Comparison of ENCODE assay signal across 28 mouse cellular contexts in the genomic region with DNA sequence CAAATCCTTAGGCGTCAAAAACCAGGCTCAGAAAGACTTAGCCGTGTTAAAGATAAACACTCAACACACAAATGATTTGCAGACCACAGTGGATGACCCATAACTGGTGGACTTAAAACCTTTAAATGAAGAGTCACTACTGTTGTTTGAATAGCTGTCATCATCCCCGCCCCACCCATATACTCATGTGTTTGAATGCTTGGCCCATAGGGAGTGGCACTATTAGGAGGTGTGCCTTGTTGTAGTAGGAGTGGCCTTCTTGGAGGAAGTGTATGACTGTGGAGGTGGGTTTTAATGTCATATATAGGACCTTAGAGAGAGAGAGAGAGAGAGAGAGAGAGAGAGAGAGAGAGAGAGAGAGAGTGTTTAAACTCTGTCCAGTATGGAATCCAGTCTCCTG. TPM values are rescaled to one million over a fixed set of nuclear protein-coding genes. Genes with fewer than 3 reads are reported as not detected.
DNase-seq lines count a peak whose midpoint lies in the region; ATAC-seq and TF ChIP-seq lines count a peak whose summit lies in the region.
"Had no signal": no experiment of that assay in that cellular context is flagged by ENCODE, and none has a peak within 500 bp of the region (broad histone marks: within the 10 kb centered on the region; RNA-seq: fewer than 3 reads in every experiment).

No protein-coding gene starts in this region.

- WGBS in liver, embryonic 11.5 days: 95% methylated on average over 3 of the region's 3 CpGs
- 90% methylated on average over 3 of the region's 3 CpGs for WGBS in liver, postnatal 0 days (ENCODE audit: insufficient replicate concordance)
- 86% methylated on average over 3 of the region's 3 CpGs for WGBS in liver, embryonic 13.5 days (ENCODE audit: insufficient replicate concordance)
- WGBS in liver, embryonic 16.5 days (ENCODE audit: insufficient replicate concordance): 82% methylated on average over 3 of the region's 3 CpGs

- TF ChIP-seq EP300 in liver, postnatal 0 days (IDR thresholded peaks at IDR 0.05; ENCODE audit: low read depth): no peak

- no peak overlapping the region for H3K27ac ChIP-seq in liver, embryonic 11.5 days (ENCODE audit: low read depth, low read length)
- no peak overlapping the region for H3K27ac ChIP-seq in liver, postnatal 0 days (ENCODE audit: low read depth)
- H3K27ac ChIP-seq in liver, embryonic 13.5 days: no peak overlapping the region
- H3K27ac ChIP-seq in liver, embryonic 16.5 days (ENCODE audit: low read length): no peak overlapping the region
- H3K27ac ChIP-seq: embryonic facial prominence, embryonic 12.5 days; embryonic facial prominence, embryonic 15.5 days; forebrain, embryonic 12.5 days; forebrain, embryonic 15.5 days; heart, embryonic 15.5 days; hindbrain, embryonic 14.5 days; hindbrain, postnatal 0 days had no signal

- H3K9ac ChIP-seq in liver, embryonic 11.5 days (ENCODE audit: low read depth, low read length): no peak overlapping the region
- no peak overlapping the region for H3K9ac ChIP-seq in liver, postnatal 0 days (replicated peaks)
- H3K9ac ChIP-seq in liver, embryonic 13.5 days: no peak overlapping the region
- H3K9ac ChIP-seq in liver, embryonic 16.5 days (ENCODE audit: low read depth, low read length): no peak overlapping the region
- H3K9ac ChIP-seq: embryonic facial prominence, embryonic 12.5 days; embryonic facial prominence, embryonic 15.5 days; forebrain, embryonic 12.5 days; forebrain, embryonic 15.5 days; heart, embryonic 12.5 days; heart, embryonic 15.5 days; hindbrain, embryonic 14.5 days had no signal

- no peak overlapping the region for H3K4me3 ChIP-seq in liver, embryonic 11.5 days (ENCODE audit: low read depth, low read length)
- H3K4me3 ChIP-seq in liver, postnatal 0 days (ENCODE audit: low read depth, low read length): no peak overlapping the region
- H3K4me3 ChIP-seq in G1E (ENCODE audit: low read depth, low read length): no peak overlapping the region
- no peak overlapping the region for H3K4me3 ChIP-seq in liver, embryonic 13.5 days (replicated peaks)
- H3K4me3 ChIP-seq in liver, embryonic 16.5 days (ENCODE audit: low read depth, low read length): no peak overlapping the region
- H3K4me3 ChIP-seq: embryonic facial prominence, embryonic 12.5 days; embryonic facial prominence, embryonic 15.5 days; forebrain, embryonic 12.5 days; forebrain, embryonic 15.5 days; heart, embryonic 12.5 days; heart, embryonic 15.5 days had no signal

- peaks cover under 1% of the 10 kb centered on the region; the same call in 1 of the 2 replicates for H3K36me3 ChIP-seq in liver, embryonic 11.5 days (ENCODE audit: control insufficient read depth, insufficient read depth, low read length)
- peaks cover 18% of the 10 kb centered on the region for H3K36me3 ChIP-seq in liver, postnatal 0 days (replicated peaks; ENCODE audit: insufficient read depth, low read length)
- peaks cover 85% of the 10 kb centered on the region for H3K36me3 ChIP-seq in G1E (replicated peaks)
- H3K36me3 ChIP-seq in liver, embryonic 13.5 days: peaks cover 46% of the 10 kb centered on the region
- no peaks in the 10 kb centered on the region; the same call in 1 of the 2 replicates for H3K36me3 ChIP-seq in liver, embryonic 16.5 days (ENCODE audit: control insufficient read depth, insufficient read depth)
- H3K36me3 ChIP-seq: forebrain, embryonic 15.5 days had no signal

- H3K27me3 ChIP-seq in liver, embryonic 11.5 days (replicated peaks; ENCODE audit: control insufficient read depth, insufficient read depth, low read length): no peaks in the 10 kb centered on the region
- H3K27me3 ChIP-seq in liver, postnatal 0 days (ENCODE audit: insufficient read depth, low read length): no peaks in the 10 kb centered on the region
- no peaks in the 10 kb centered on the region for H3K27me3 ChIP-seq in G1E (ENCODE audit: insufficient read depth, low read length)
- no peaks in the 10 kb centered on the region for H3K27me3 ChIP-seq in liver, embryonic 13.5 days
- H3K27me3 ChIP-seq in liver, embryonic 16.5 days (ENCODE audit: control insufficient read depth, insufficient read depth, low read depth, low read length): no peaks in the 10 kb centered on the region
- H3K27me3 ChIP-seq: embryonic facial prominence, embryonic 12.5 days; embryonic facial prominence, embryonic 15.5 days; forebrain, embryonic 12.5 days; forebrain, embryonic 15.5 days; heart, embryonic 12.5 days; heart, embryonic 15.5 days had no signal

- H3K4me2 ChIP-seq in liver, embryonic 11.5 days: no peak overlapping the region
- no peak overlapping the region for H3K4me2 ChIP-seq in liver, postnatal 0 days (ENCODE audit: low read depth, low read length)
- H3K4me2 ChIP-seq in liver, embryonic 13.5 days: no peak overlapping the region
- no peak overlapping the region for H3K4me2 ChIP-seq in liver, embryonic 16.5 days (ENCODE audit: low read depth, low read length)
- H3K4me2 ChIP-seq: embryonic facial prominence, embryonic 12.5 days; embryonic facial prominence, embryonic 15.5 days; forebrain, embryonic 12.5 days; forebrain, embryonic 15.5 days; heart, embryonic 12.5 days; heart, embryonic 15.5 days; hindbrain, embryonic 14.5 days had no signal

- no peak for TF ChIP-seq CTCF in liver, postnatal 0 days (IDR thresholded peaks at IDR 0.05; ENCODE audit: low read depth)
- no peak for TF ChIP-seq CTCF in G1E (IDR thresholded peaks at IDR 0.05; ENCODE audit: low read depth, low read length)

- H3K9me3 ChIP-seq in liver, embryonic 11.5 days (ENCODE audit: control insufficient read depth, low read length): no peaks in the 10 kb centered on the region
- H3K9me3 ChIP-seq in liver, postnatal 0 days (ENCODE audit: low read length): no peaks in the 10 kb centered on the region
- no peaks in the 10 kb centered on the region for H3K9me3 ChIP-seq in G1E (replicated peaks)
- H3K9me3 ChIP-seq in liver, embryonic 13.5 days (replicated peaks): no peaks in the 10 kb centered on the region
- no peaks in the 10 kb centered on the region for H3K9me3 ChIP-seq in liver, embryonic 16.5 days (replicated peaks; ENCODE audit: control insufficient read depth, low read length)
- H3K9me3 ChIP-seq: embryonic facial prominence, embryonic 12.5 days; embryonic facial prominence, embryonic 15.5 days; forebrain, embryonic 12.5 days; forebrain, embryonic 15.5 days; heart, embryonic 12.5 days; heart, embryonic 15.5 days had no signal

- ATAC-seq in liver, embryonic 11.5 days (replicated peaks; ENCODE audit: low FRiP score): peak; percentile 57
- ATAC-seq in liver, postnatal 0 days: no peak
- peak; percentile 22; the same call in 1 of the 2 replicates for ATAC-seq in G1E (ENCODE audit: extremely low read depth, insufficient number of reproducible peaks, low FRiP score, poor library complexity, severe bottlenecking)
- peak; percentile 67 for ATAC-seq in liver, embryonic 13.5 days (ENCODE audit: low read depth)
- peak; percentile 58 for ATAC-seq in liver, embryonic 16.5 days (ENCODE audit: low read depth)
- ATAC-seq: activated CD4-positive, CD25-positive, alpha-beta regulatory T cell, adult 4 months; CD4-positive, CD25-positive, alpha-beta regulatory T cell, adult 4 months; forebrain, embryonic 15.5 days; hindbrain, postnatal 0 days had no signal

- no peak for DNase-seq in liver, embryonic 11.5 days (ENCODE audit: low spot score)
- no peak for DNase-seq in liver, postnatal 0 days
- DNase-seq in G1E (ENCODE audit: low spot score): no peak
- no peak for DNase-seq in liver, embryonic 13.5 days
- no peak for DNase-seq in adrenal gland, postnatal 10 days
- DNase-seq in right cerebral cortex, postnatal 10 days (ENCODE audit: low spot score in 2 of 2): no peak
- DNase-seq in adrenal gland, adult 2 months: no peak
- DNase-seq: adrenal gland, postnatal 14 days; cerebellum, adult 11 months; cerebellum, adult 2 months; cerebellum, adult 9-11 months; cerebellum, postnatal 25 days; gastrocnemius, postnatal 25 days; heart, adult 18-20 months; heart, postnatal 10 days; heart, postnatal 36 days had no signal

- no peaks in the 10 kb centered on the region for H3K4me1 ChIP-seq in liver, embryonic 11.5 days (replicated peaks; ENCODE audit: control insufficient read depth, insufficient read depth, low read length)
- no peaks in the 10 kb centered on the region for H3K4me1 ChIP-seq in liver, postnatal 0 days (ENCODE audit: insufficient read depth)
- peaks cover 5% of the 10 kb centered on the region; the same call in 1 of the 2 replicates for H3K4me1 ChIP-seq in G1E (ENCODE audit: insufficient read depth, low read depth, low read length)
- peaks cover 7% of the 10 kb centered on the region for H3K4me1 ChIP-seq in liver, embryonic 13.5 days (replicated peaks)
- H3K4me1 ChIP-seq in liver, embryonic 16.5 days (ENCODE audit: control insufficient read depth, low read depth, low read length): no peaks in the 10 kb centered on the region
- H3K4me1 ChIP-seq: embryonic facial prominence, embryonic 15.5 days; forebrain, embryonic 12.5 days; heart, embryonic 15.5 days had no signal

RNA-seq across cellular contexts. Expression of a gene that starts 25.6 kb away (rescaled TPM):
- polyA plus RNA-seq in liver, embryonic 11.5 days (2014; fragmentation: Nextera tagmentation; extraction: Ambion mirVana): 22.4 and 29.3 TPM in 2 replicates
- polyA plus RNA-seq in liver, postnatal 0 days (2015; fragmentation: Nextera tagmentation; extraction: Ambion mirVana): 10.2 and 11.8 TPM in 2 replicates
- total RNA-seq in G1E (2014; fragmentation: Nextera tagmentation) (52.9 and 64.9 TPM in 2 replicates), G1E (2017) (30.1 and 55.0 TPM in 2 replicates)
- polyA plus RNA-seq in G1E (2012): 3.6 and 4.4 TPM in 2 replicates
- 14.5 and 21.0 TPM in 2 replicates for polyA plus RNA-seq in liver, embryonic 13.5 days (2015; fragmentation: Nextera tagmentation; extraction: Ambion mirVana)
- 18.7 and 19.0 TPM in 2 replicates for polyA plus RNA-seq in liver, embryonic 16.5 days (2015; fragmentation: Nextera tagmentation; extraction: Ambion mirVana)
- total RNA-seq in adrenal gland, postnatal 10 days (2021): 10 to 100 TPM; 22.7 to 28.3 TPM
- total RNA-seq in adrenal gland, adult 2 months (2021): 10 to 100 TPM; 21.3 to 23.4 TPM
- polyA plus RNA-seq in adrenal gland, adult 2 months (2012; rRNA removed): 1.7 and 2.5 TPM in 2 replicates

RNA-seq across cellular contexts. Expression of a gene that starts 27.7 kb away (rescaled TPM):
- polyA plus RNA-seq in liver, embryonic 11.5 days (2014; fragmentation: Nextera tagmentation; extraction: Ambion mirVana): 22.9 and 26.3 TPM in 2 replicates
- polyA plus RNA-seq in liver, postnatal 0 days (2015; fragmentation: Nextera tagmentation; extraction: Ambion mirVana): 6.2 and 6.6 TPM in 2 replicates
- total RNA-seq in G1E (2014; fragmentation: Nextera tagmentation): 32.7 and 46.3 TPM in 2 replicates
- total RNA-seq in G1E (2017): 43.7 and 46.2 TPM in 2 replicates
- polyA plus RNA-seq in G1E (2012): 1.1 and 2.0 TPM in 2 replicates
- 13.6 and 14.6 TPM in 2 replicates for polyA plus RNA-seq in liver, embryonic 13.5 days (2015; fragmentation: Nextera tagmentation; extraction: Ambion mirVana)
- polyA plus RNA-seq in liver, embryonic 16.5 days (2015; fragmentation: Nextera tagmentation; extraction: Ambion mirVana): 6.5 and 8.4 TPM in 2 replicates
- total RNA-seq in adrenal gland, postnatal 10 days (2021): 1 to 10 TPM; 5.0 to 6.9 TPM
- 1 to 10 TPM; 4.5 to 6.6 TPM for total RNA-seq in adrenal gland, adult 2 months (2021)
- polyA plus RNA-seq in adrenal gland, adult 2 months (2012; rRNA removed): 1.4 TPM in 2 replicates

RNA-seq across cellular contexts. Expression of a gene that starts 28.0 kb away (rescaled TPM):
- 3.7 and 5.2 TPM in 2 replicates for polyA plus RNA-seq in liver, embryonic 11.5 days (2014; fragmentation: Nextera tagmentation; extraction: Ambion mirVana)
- polyA plus RNA-seq in liver, postnatal 0 days (2015; fragmentation: Nextera tagmentation; extraction: Ambion mirVana): 3.1 and 4.3 TPM in 2 replicates
- total RNA-seq in G1E (2014; fragmentation: Nextera tagmentation) (7.8 and 9.9 TPM in 2 replicates), G1E (2017) (5.1 and 6.1 TPM in 2 replicates)
- polyA plus RNA-seq in G1E (2012): 0.62 and 0.75 TPM in 2 replicates
- 3.3 and 3.6 TPM in 2 replicates for polyA plus RNA-seq in liver, embryonic 13.5 days (2015; fragmentation: Nextera tagmentation; extraction: Ambion mirVana)
- 3.1 and 3.4 TPM in 2 replicates for polyA plus RNA-seq in liver, embryonic 16.5 days (2015; fragmentation: Nextera tagmentation; extraction: Ambion mirVana)
- 10 to 100 TPM in 1 of 2 experiments, 1 to 10 TPM in 1; 7.0 to 12.4 TPM for total RNA-seq in adrenal gland, postnatal 10 days (2021)
- total RNA-seq in adrenal gland, adult 2 months (2021): 10 to 100 TPM; 10.6 to 12.4 TPM
- polyA plus RNA-seq in adrenal gland, adult 2 months (2012; rRNA removed): 5.6 and 5.7 TPM in 2 replicates

RNA-seq across cellular contexts. Expression of a gene that starts 50.2 kb away (rescaled TPM):
- 0.40 and 0.58 TPM in 2 replicates for polyA plus RNA-seq in liver, embryonic 11.5 days (2014; fragmentation: Nextera tagmentation; extraction: Ambion mirVana)
- 0.87 and 1.4 TPM in 2 replicates for polyA plus RNA-seq in liver, postnatal 0 days (2015; fragmentation: Nextera tagmentation; extraction: Ambion mirVana)
- total RNA-seq in G1E (2014; fragmentation: Nextera tagmentation) (not detected in 2 replicates), G1E (2017) (0.41 and 0.49 TPM in 2 replicates)
- not detected in 2 replicates for polyA plus RNA-seq in G1E (2012)
- polyA plus RNA-seq in liver, embryonic 13.5 days (2015; fragmentation: Nextera tagmentation; extraction: Ambion mirVana): 0.13 and 0.16 TPM in 2 replicates
- polyA plus RNA-seq in liver, embryonic 16.5 days (2015; fragmentation: Nextera tagmentation; extraction: Ambion mirVana): 0.17 and 0.19 TPM in 2 replicates
- total RNA-seq in adrenal gland, postnatal 10 days (2021): 1 to 10 TPM; 1.6 to 2.3 TPM
- total RNA-seq in adrenal gland, adult 2 months (2021): 1 to 10 TPM; 1.2 to 2.0 TPM
- 0.58 and 0.79 TPM in 2 replicates for polyA plus RNA-seq in adrenal gland, adult 2 months (2012; rRNA removed)
- total RNA-seq: common myeloid progenitor, adult 5-6 weeks had no signal
- polyA plus RNA-seq: CD4-positive, CD25-positive, alpha-beta regulatory T cell, adult 4 months had no signal
